Mouse (Mus musculus): ENCODE results near the gene Bckdhb. TPM values are rescaled to one million over a fixed set of nuclear protein-coding genes. Genes with fewer than 3 reads are reported as not detected.
"Not testable (repeated sequence)": the region's sequence is repeated elsewhere in the genome, so short reads cannot be mapped to it uniquely, and the experiment has no call there.

Bckdhb gene
- total RNA-seq (2021): 10 to 100 TPM; 27.3 to 53.4 TPM
- long read RNA-seq, experiment 1, transcript Bckdhb-206 (11 exons, 1,477 nt): major isoform, 41 of 59 reads
- long read RNA-seq, experiment 1, partial matches to known transcripts: 14 of 59 reads
- long read RNA-seq, experiment 1, other reads (novel, unspliced or antisense): 4 of 59 reads
- long read RNA-seq, experiment 2, transcript Bckdhb-206 (11 exons, 1,477 nt): major isoform, 74 of 114 reads
- long read RNA-seq, experiment 2, partial matches to known transcripts: 35 of 114 reads
- long read RNA-seq, experiment 2, other reads (novel, unspliced or antisense): 5 of 114 reads

GRCm38 (mm10) chr9:83924878-83925687 lies at the start of gene Bckdhb:
Gene Bckdhb, plus strand, starts transcription at chr9:83925145.
- DNase-seq: peak; percentile 94 to 96
- intact Hi-C loops (cut with DNase I): loop anchor here (5.0 kb wide), 1 partner anchor 93 kb away; the partner anchor contains the start of gene Ttk

GRCm38 (mm10) chr9:83882191-83882590 lies 42.8 kb upstream of the Bckdhb start:
- intact Hi-C loops (cut with DNase I): no loop called here
- no peak for DNase-seq

GRCm38 (mm10) chr9:83886149-83886548 lies 38.8 kb upstream of the Bckdhb start:
- no peak for DNase-seq
- intact Hi-C loops (cut with DNase I): no loop called here

- DNase-seq: no peak
- intact Hi-C loops (cut with DNase I): no loop called here
These were observed 36.7 kb upstream of the Bckdhb start for GRCm38 (mm10) chr9:83888214-83888613.

GRCm38 (mm10) chr9:83893073-83893472 lies 31.9 kb upstream of the Bckdhb start:
- no peak for DNase-seq
- intact Hi-C loops (cut with DNase I): no loop called here

- intact Hi-C loops (cut with DNase I): no loop called here
- no peak for DNase-seq
These were observed 31.1 kb upstream of the Bckdhb start for GRCm38 (mm10) chr9:83893767-83894330.

GRCm38 (mm10) chr9:83902086-83902485 lies 22.9 kb upstream of the Bckdhb start:
- DNase-seq: no peak
- intact Hi-C loops (cut with DNase I): loop anchor here (5.0 kb wide), 1 partner anchor 95 kb away; the partner anchor contains the start of gene Elovl4

- intact Hi-C loops (cut with DNase I): no loop called here
These were observed 19.1 kb upstream of the Bckdhb start for GRCm38 (mm10) chr9:83905820-83906219.

GRCm38 (mm10) chr9:83907017-83907416 lies 17.9 kb upstream of the Bckdhb start:
- DNase-seq: no peak
- intact Hi-C loops (cut with DNase I): no loop called here

More at GRCm38 (mm10) chr9:83905820-83906219, 19.1 kb upstream of the Bckdhb start:
- no peak for DNase-seq

GRCm38 (mm10) chr9:83909836-83910235 lies 15.1 kb upstream of the Bckdhb start:
- intact Hi-C loops (cut with DNase I): no loop called here
- DNase-seq: no peak

GRCm38 (mm10) chr9:83910926-83911325 lies 14.0 kb upstream of the Bckdhb start:
- no peak for DNase-seq
- intact Hi-C loops (cut with DNase I): no loop called here

- intact Hi-C loops (cut with DNase I): loop anchor here (5.0 kb wide), 1 partner anchor 90 kb away; the partner anchor contains the start of gene Ttk
- DNase-seq: no peak
These were observed 2.9 kb upstream of the Bckdhb start for GRCm38 (mm10) chr9:83922076-83922475.

GRCm38 (mm10) chr9:83924356-83924755 lies 589 bp upstream of the Bckdhb start:
- no peak for DNase-seq
- intact Hi-C loops (cut with DNase I): loop anchor here (5.0 kb wide), 1 partner anchor 92 kb away; the partner anchor contains the start of gene Ttk

GRCm38 (mm10) chr9:83925688-83926041 lies 720 bp downstream of the Bckdhb start:
- intact Hi-C loops (cut with DNase I): no loop called here
- DNase-seq: no peak

GRCm38 (mm10) chr9:83926302-83926701 lies 1.4 kb downstream of the Bckdhb start:
- DNase-seq: no peak
- intact Hi-C loops (cut with DNase I): no loop called here

GRCm38 (mm10) chr9:83939501-83939900 lies 14.6 kb downstream of the Bckdhb start:
- peak in 1 of 2 experiments; percentile 10 for DNase-seq
- intact Hi-C loops (cut with DNase I): not testable (repeated sequence)

GRCm38 (mm10) chr9:83940016-83940415 lies 15.1 kb downstream of the Bckdhb start:
- intact Hi-C loops (cut with DNase I): no loop called here
- no peak for DNase-seq

GRCm38 (mm10) chr9:83940537-83941363 lies 15.8 kb downstream of the Bckdhb start:
- intact Hi-C loops (cut with DNase I): no loop called here
- DNase-seq: no peak

GRCm38 (mm10) chr9:83951336-83951735 lies 26.4 kb downstream of the Bckdhb start:
- no peak for DNase-seq
- intact Hi-C loops (cut with DNase I): no loop called here

- intact Hi-C loops (cut with DNase I): no loop called here
- peak; percentile 60 to 66 for DNase-seq
These were observed 31.8 kb downstream of the Bckdhb start for GRCm38 (mm10) chr9:83956632-83957314.
